Mouse (Mus musculus) brain, embryonic 14.5 days (tissue): ENCODE measurements around the gene Vdac2.

Experiments
- CTCF ChIP-seq: fragments of 200-500 bp; IDR thresholded peaks from 2 replicates; pipeline ENCODE4 v1.5.1; 2012; ENCODE audit warnings: inconsistent platforms, mild to moderate bottlenecking, moderate library complexity, borderline replicate concordance; ENCODE audit not compliant: insufficient read depth, insufficient read length; ENCODE audit errors: extremely low read depth
- POLR2A ChIP-seq: fragments of 200-500 bp; IDR thresholded peaks from 2 replicates; pipeline ENCODE4 v1.6.1; 2012; ENCODE audit warnings: mild to moderate bottlenecking, inconsistent platforms, borderline replicate concordance; ENCODE audit not compliant: poor library complexity, insufficient read depth, insufficient read length, severe bottlenecking; ENCODE audit errors: extremely low read depth

- TF ChIP-seq CTCF (no peak), POLR2A (no peak)
Measured at GRCm38 (mm10) chr14:21822795-21823374, 2.2 kb upstream of the Vdac2 start.
